Mouse (Mus musculus): ENCODE data around the gene Slc47a1. TPM values are rescaled to one million over a fixed set of nuclear protein-coding genes. Genes with fewer than 3 reads are reported as not detected.

The Slc47a1 gene
- not detected for total RNA-seq (2023)

DNA sequence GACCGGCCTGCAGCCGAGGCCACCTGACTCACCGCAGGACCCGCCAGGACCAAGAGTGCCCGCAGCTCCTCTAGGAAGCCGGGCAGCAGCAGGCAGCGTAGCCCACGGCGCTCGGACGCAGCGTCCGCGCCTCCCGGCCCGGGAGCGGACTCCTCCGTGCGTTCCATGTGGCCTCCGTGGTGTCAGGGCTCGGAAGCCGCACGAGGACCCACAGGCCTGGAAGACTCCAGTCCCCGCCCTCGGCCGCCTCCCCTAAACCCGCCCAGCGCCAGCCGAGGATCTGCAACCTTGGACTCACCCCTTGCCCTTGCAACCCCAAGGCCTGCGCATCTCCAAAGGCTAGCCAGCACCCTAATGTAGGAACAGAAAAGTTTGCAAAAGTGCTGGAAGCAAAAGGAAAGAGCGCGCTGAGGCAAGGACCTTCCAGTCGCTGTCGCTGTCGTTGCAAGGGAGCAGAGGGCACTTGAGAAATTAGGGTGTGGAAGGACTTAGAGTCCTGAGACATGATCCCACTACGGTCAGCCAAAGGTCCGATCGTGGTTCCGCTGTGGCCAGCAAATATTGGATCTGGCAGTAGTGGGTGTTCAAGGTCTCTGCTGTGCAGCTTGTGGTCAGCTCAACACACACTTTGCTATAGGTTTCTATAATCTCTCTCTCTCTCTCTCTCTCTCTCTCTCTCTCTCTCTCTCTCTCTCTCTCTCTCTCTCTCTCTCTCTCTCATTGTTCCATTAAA is at the start of gene Slc47a1:
Gene Slc47a1, minus strand, starts transcription at position 465 of the 733 bp plus-strand sequence.

DNA sequence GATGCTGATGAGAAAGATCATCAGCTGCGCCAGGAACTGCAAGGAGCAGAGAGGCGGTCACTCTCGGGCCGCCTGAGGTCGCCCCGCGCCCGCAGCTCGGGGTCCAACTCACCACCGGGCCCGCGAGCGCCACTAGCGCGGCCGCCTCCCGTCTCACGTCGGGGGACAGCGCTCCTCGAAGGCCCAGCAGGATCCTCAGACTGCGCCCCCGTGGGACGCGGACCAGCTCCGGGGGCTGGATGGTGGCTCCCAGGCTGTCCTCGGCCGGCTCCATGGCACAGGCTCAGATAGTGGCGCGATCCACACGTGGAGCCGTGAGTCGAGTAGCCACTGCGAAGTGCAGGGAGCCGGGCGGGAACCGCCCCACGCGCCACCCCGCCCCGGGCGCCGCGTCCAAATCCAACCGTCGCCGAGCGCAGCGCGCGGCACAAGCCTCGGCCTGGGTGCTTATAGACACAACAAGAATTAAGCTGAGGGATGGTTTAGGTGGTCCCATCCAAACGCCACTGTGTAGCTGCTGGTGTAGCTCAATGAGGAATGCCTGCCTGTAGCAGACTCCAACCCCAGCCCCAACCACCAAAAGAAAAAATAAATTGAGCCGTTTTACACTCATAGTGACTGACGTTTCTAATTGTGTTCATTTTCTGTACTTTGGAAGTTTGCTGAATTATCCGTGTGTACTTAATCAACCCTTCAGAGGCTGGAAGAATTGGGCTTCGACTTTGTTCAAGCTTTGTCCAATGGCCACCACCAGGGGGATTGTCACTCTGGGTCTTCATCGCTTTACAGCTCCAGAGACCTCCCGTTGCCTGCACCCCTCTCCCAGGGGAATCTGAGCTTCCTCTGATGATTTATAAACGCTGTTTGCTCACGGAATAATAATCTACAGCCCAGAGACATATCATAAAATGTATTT is 35.4 kb downstream of the Slc47a1 start, which contains the start of gene Slc47a2:
Gene Slc47a2, minus strand, starts transcription at position 356 of the 916 bp plus-strand sequence.

Other genes starting within 250 kb of the Slc47a1 start
- 10 to 100 TPM; 57.2 to 58.7 TPM for gene Usp22, start 203.3 kb downstream of the Slc47a1 start, total RNA-seq (2023)
- gene Aldh3a1, start 170.8 kb downstream of the Slc47a1 start, total RNA-seq (2023), result not detected
- gene Aldh3a2, start 110.9 kb downstream of the Slc47a1 start, total RNA-seq (2023), result 10 to 100 TPM; 45.2 to 51.4 TPM
- gene Slc47a2, start 35.5 kb downstream of the Slc47a1 start, total RNA-seq (2023), result not detected
- gene Rnf112, start 75.8 kb upstream of the Slc47a1 start, total RNA-seq (2023), result not detected
- gene Mfap4, start 107.1 kb upstream of the Slc47a1 start, total RNA-seq (2023), result not detected
- gene Mapk7, start 116.1 kb upstream of the Slc47a1 start, total RNA-seq (2023), result 10 to 100 TPM; 58.4 to 60.5 TPM
- gene B9d1, start 126.8 kb upstream of the Slc47a1 start, total RNA-seq (2023), result not detected
- gene Epn2, start 201.3 kb upstream of the Slc47a1 start, total RNA-seq (2023), result 1 to 10 TPM; 4.7 to 5.3 TPM